Mouse (Mus musculus) kidney, postnatal 0 days (tissue): ENCODE results near the gene Tigar. TPM values are rescaled to one million over a fixed set of nuclear protein-coding genes. Genes with fewer than 3 reads are reported as not detected.

Experiments
- ATAC-seq: fragments of 200-750 bp; cut with Nextera tagmentation; replicated peaks from 2 replicates; pipeline ENCODE4 v1.8.0; 2017; ENCODE audit warnings: low read depth, moderate number of reproducible peaks, moderate TSS enrichment, moderate library complexity; ENCODE audit not compliant: low FRiP score
- DNase-seq: peaks from one replicate; pipeline ENCODE4 v3.0.0-alpha.2; 2016; ENCODE audit warnings: low spot score
- H3K27ac ChIP-seq: fragments of 300-500 bp; sonication (generic); 2 replicates; pipeline ENCODE4 v1.5.1; 2014; ENCODE audit warnings: mild to moderate bottlenecking
- H3K27me3 ChIP-seq: fragments of 300-500 bp; sonication (generic); 2 replicates; pipeline ENCODE4 v1.6.1; 2014; ENCODE audit warnings: low read length, mixed read lengths; ENCODE audit not compliant: insufficient read depth
- H3K36me3 ChIP-seq: fragments of 300-500 bp; sonication (generic); 2 replicates; pipeline ENCODE4 v1.6.1; 2014; ENCODE audit warnings: low read length, mixed read lengths; ENCODE audit not compliant: insufficient read depth
- H3K4me1 ChIP-seq: fragments of 300-500 bp; sonication (generic); replicated peaks from 2 replicates; pipeline ENCODE4 v1.6.1; 2014; ENCODE audit warnings: antibody characterized with exemption, low read length, mixed read lengths; ENCODE audit not compliant: insufficient read depth
- H3K4me2 ChIP-seq: fragments of 300-500 bp; sonication (generic); 2 replicates; pipeline ENCODE4 v1.6.1; 2014; ENCODE audit warnings: mild to moderate bottlenecking, low read length, moderate library complexity, mixed read lengths
- H3K4me3 ChIP-seq: fragments of 300-500 bp; sonication (generic); replicated peaks from 2 replicates; pipeline ENCODE4 v1.5.1; 2014; ENCODE audit warnings: low read depth, low read length
- H3K9ac ChIP-seq: fragments of 300-500 bp; sonication (generic); 2 replicates; pipeline ENCODE4 v1.6.1; 2014; ENCODE audit warnings: low read depth, low read length
- H3K9me3 ChIP-seq: fragments of 300-500 bp; sonication (generic); replicated peaks from 2 replicates; pipeline ENCODE4 v1.6.1; 2016; ENCODE audit warnings: low read length, inconsistent platforms, mixed read lengths
- CTCF ChIP-seq: IDR thresholded peaks from 2 replicates; pipeline ENCODE4 v1.5.1; 2016; ENCODE audit warnings: antibody characterized with exemption, low read depth, mild to moderate bottlenecking, moderate library complexity
- WGBS: fragments of 180-500 bp; shearing (Covaris S2); extraction: QIAGEN DNeasy Blood & Tissue Kit; methylation state at CpG from one replicate; pipeline ENCODE4 v1.1.7; 2014; 5-methylcytosine and 5-hydroxymethylcytosine counted together
- polyA plus RNA-seq: library from polyadenylated mRNA; unstranded; fragments of >200 nt; fragmentation: Nextera tagmentation; extraction: Ambion mirVana; gene quantifications from 2 replicates; pipeline ENCODE4 v1.2.1, GENCODE M21; 2015

Tigar gene
- polyA plus RNA-seq, 1 experiment from 2014 or later = 2.6 TPM

DNA sequence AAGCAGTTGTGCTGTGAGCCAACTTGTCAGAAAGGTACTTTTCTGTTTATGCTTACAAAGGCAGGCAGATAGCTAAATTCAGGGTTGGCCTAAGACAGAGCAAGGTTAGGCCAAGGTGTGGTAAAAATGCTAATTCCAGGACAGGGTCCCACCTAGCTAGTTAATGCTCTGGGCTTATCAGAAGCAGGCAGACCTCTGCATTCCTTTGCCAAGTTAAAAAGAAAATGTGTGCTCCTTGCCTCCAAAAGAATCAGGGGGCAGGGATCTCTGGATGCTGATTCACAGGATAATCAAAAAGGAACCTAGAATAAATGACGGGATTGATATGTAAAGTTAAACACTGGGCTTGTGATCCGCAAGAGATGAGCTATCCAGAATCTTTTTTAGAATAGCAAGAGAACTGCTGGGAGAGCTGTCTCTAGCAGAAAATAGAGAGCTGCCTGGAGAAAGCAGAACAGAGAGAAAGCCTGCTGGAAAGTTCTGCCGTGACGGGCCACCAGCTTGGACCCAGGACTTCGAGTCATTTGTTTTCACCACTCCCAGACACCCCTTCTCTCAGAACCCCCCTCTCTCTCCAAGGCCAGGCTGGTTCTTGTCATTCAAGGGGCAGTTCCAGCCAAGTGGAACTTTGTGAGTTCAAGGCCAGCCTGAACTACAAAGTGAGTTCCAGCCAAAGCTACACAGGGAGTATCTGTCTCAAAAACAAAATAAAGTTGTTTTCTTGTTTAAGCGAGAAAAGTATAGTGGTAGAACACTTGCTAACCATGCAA lies 5.7 kb downstream of the Tigar start:
- H3K9me3 ChIP-seq = no peaks in the 10 kb centered on the region
- H3K9ac ChIP-seq = no peak overlapping the region
- H3K36me3 ChIP-seq = no peaks in the 10 kb centered on the region
- no peak overlapping the region for H3K4me3 ChIP-seq
- no peaks in the 10 kb centered on the region for H3K27me3 ChIP-seq
- H3K27ac ChIP-seq = no peak overlapping the region
- no peaks in the 10 kb centered on the region for H3K4me1 ChIP-seq
- DNase-seq (no peak), ATAC-seq (no peak)
- no peak overlapping the region for H3K4me2 ChIP-seq
- 94% methylated on average over 6 of the region's 6 CpGs for WGBS
- no peak for TF ChIP-seq CTCF

DNA sequence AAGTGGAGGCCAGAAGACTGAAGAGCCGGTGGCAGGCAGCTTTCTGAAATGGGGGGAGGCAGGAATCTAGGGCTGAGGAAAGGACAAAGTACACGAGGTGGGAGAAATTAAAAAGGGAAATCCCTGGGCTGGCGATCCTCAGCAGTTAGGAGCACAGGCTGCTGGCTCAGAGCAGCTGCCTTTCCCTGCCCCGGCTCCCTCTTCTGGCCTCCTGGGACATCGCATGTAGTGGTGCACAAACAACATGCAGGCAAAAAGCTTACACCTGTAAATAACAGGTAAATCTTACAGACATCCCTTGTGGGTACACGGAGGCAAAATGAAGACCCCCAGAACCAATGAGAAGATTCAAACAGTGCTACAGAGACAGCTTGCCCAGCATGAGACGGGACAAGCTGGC lies 14.8 kb downstream of the Tigar start:
- Histone ChIP-seq H3K27ac (no peak overlapping the region), H3K9me3 (no peaks in the 10 kb centered on the region), H3K4me2 (no peak overlapping the region), H3K4me3 (no peak overlapping the region), H3K9ac (no peak overlapping the region), H3K27me3 (no peaks in the 10 kb centered on the region), H3K36me3 (no peaks in the 10 kb centered on the region), H3K4me1 (no peaks in the 10 kb centered on the region)
- DNase-seq (peak; percentile 25), ATAC-seq (no peak)
- 62% methylated on average over 7 of the region's 7 CpGs for WGBS
- TF ChIP-seq CTCF = peak; percentile 61

DNA sequence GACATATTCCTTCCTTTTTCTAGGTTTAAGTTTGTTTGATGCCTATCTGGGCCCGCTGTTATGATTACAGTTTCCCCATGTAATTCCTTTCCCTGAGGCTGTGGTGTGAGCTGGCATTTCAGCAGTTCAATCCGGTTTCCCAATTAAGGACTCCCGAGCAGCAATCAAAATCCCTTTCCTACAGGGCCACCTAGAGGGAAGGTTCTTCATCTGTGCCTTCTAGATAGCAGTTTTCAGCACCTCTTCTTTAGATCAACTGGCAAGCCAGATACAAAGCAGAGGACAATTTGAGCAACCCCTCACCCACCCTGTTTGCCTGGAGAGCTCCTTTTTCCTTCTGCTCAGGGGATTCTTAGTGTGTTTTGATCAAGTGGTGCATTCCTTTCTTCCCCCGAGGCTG lies 22.6 kb downstream of the Tigar start:
- no peaks in the 10 kb centered on the region for H3K36me3 ChIP-seq
- no peak overlapping the region for H3K4me3 ChIP-seq
- no peak overlapping the region for H3K27ac ChIP-seq
- ATAC-seq (no peak), DNase-seq (no peak)
- H3K4me2 ChIP-seq = no peak overlapping the region
- TF ChIP-seq CTCF = peak; percentile 26; the same call in 1 of the 2 replicates
- no peaks in the 10 kb centered on the region for H3K4me1 ChIP-seq
- no peaks in the 10 kb centered on the region for H3K27me3 ChIP-seq
- no peak overlapping the region for H3K9ac ChIP-seq
- WGBS = 58% methylated on average over 4 of the region's 4 CpGs
- no peaks in the 10 kb centered on the region for H3K9me3 ChIP-seq

DNA sequence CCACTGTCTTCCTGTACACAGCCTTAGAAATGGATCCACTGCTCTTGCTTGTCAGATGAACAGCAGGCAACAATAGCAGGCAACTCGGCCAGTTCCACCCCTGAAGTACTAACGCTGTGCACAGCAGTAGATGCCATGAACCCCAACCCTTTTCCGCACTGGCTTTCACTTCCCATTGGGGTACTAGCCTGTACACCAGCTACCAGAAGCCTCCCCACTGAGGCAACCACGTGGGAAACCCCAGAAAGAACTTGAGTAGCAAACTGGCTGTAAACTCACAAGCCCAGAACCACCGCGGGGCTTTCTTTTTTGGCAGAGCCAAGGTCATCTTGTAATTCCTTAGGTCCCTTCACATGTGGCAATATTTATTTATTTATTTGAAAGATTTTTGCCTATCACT lies 27.5 kb downstream of the Tigar start:
- no peak for TF ChIP-seq CTCF
- no peak for DNase-seq
- Histone ChIP-seq H3K4me3 (no peak overlapping the region), H3K9ac (no peak overlapping the region), H3K4me1 (no peaks in the 10 kb centered on the region), H3K4me2 (no peak overlapping the region), H3K27ac (no peak overlapping the region), H3K36me3 (no peaks in the 10 kb centered on the region), H3K27me3 (peaks cover 14% of the 10 kb centered on the region; the same call in 1 of the 2 replicates), H3K9me3 (no peaks in the 10 kb centered on the region)
- no peak for ATAC-seq
- WGBS = 73% methylated on average over 6 of the region's 6 CpGs

DNA sequence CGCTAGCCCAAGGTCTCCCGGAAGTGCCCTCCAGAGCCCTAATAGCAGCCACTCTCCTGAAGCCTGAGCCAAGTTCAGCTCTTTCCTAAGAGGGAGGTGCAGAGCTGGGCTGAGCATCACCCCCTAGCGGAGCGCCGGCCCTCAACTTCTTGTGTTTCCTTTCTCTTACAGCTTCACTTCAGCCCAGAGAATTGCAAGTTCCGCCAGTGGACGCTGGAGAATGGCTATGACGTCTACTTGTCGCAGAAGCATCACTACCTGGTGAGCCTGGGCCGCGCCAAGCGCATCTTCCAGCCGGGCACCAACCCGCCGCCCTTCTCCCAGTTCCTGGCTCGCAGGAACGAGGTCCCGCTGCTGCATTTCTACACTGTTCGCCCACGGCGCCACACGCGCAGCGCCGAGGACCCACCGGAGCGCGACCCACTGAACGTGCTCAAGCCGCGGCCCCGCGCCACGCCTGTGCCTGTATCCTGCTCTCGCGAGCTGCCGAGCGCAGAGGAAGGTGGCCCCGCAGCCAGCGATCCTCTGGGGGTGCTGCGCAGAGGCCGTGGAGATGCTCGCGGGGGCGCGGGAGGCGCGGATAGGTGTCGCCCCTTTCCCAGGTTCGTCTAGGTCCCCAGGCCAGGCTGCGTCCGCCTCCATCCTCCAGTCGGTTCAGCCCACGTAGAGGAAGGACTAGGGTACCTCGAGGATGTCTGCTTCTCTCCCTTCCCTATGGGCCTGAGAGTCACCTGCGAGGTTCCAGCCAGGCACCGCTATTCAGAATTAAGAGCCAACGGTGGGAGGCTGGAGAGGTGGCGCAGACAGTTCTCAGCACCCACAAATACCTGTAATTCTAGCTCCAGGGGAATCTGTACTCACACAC lies 29.3 kb downstream of the Tigar start:
- WGBS = 1% methylated on average over 59 of the region's 59 CpGs
- Histone ChIP-seq H3K9me3 (no peaks in the 10 kb centered on the region), H3K27me3 (peaks cover 17% of the 10 kb centered on the region; the same call in 1 of the 2 replicates), H3K9ac (peak overlapping the region; percentile 44; the same call in 1 of the 2 replicates), H3K4me2 (peak overlapping the region; percentile 96), H3K4me3 (peak overlapping the region; percentile 50), H3K36me3 (no peaks in the 10 kb centered on the region), H3K4me1 (no peaks in the 10 kb centered on the region), H3K27ac (no peak overlapping the region)
- peak; percentile 66 for TF ChIP-seq CTCF
- ATAC-seq = peak; percentile 69
- peak; percentile 81 for DNase-seq

DNA sequence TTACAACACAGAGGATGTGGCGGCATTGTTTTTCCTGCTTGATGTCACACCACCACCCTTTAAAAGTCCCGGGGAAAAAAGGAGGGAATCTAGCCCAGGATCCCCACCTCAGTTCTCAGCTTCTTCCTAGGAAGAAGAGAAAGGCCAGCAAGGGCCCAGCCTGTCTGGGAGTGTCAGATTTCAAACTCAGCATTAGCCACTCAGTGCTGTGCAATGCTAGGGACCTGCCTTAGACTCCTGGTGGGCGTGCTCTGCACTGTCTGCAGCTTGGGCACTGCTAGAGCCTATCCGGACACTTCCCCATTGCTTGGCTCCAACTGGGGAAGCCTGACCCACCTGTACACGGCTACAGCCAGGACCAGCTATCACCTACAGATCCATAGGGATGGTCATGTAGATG lies 36.5 kb downstream of the Tigar start, which contains the start of gene Fgf23:
Fgf23 (plus strand) TSS at position 86 of the 400 bp plus-strand sequence.
- 6% methylated on average over 5 of the region's 5 CpGs for WGBS
- Histone ChIP-seq H3K27me3 (0 out of 2 replicates have a peak, but pooled peaks cover 3% of the 10 kb centered on the region), H3K4me1 (no peaks in the 10 kb centered on the region), H3K27ac (no peak within 1 kb of the TSS), H3K36me3 (no peaks in the 10 kb centered on the region), H3K9me3 (no peaks in the 10 kb centered on the region), H3K4me2 (peak within 1 kb of the TSS; percentile 24; the same call in 1 of the 2 replicates), H3K9ac (no peak within 1 kb of the TSS), H3K4me3 (no peak within 1 kb of the TSS)
- DNase-seq = peak; percentile 72
- TF ChIP-seq CTCF = 0 out of 2 replicates have a peak, but pooled peaks have one; percentile 19
- ATAC-seq = peak; percentile 80; the same call in 1 of the 2 replicates
